Mouse (Mus musculus) stomach, postnatal 0 days (tissue): ENCODE measurements at regions not wholly inside any gene's neighbourhood (a gene's known extent, or its start where the extent isn't known, plus 50 kb on each side); places are given as distances from the start of the nearest gene placed in this dataset.
A peak's percentile ranks its signal among the peaks of the same experiment; 100 is the strongest.

Experiments
- ATAC-seq: fragments of 200-750 bp; cut with Nextera tagmentation; 2 replicates; pipeline ENCODE4 v1.8.0; 2017; ENCODE audit not compliant: low FRiP score, low TSS enrichment
- DNase-seq: peaks from one replicate; pipeline ENCODE4 v3.0.0-alpha.2; 2016; ENCODE audit warnings: low spot score
- H3K27ac ChIP-seq: fragments of 300-500 bp; sonication (generic); replicated peaks from 2 replicates; pipeline ENCODE4 v1.5.1; 2014; ENCODE audit warnings: mild to moderate bottlenecking, control low read depth
- H3K27me3 ChIP-seq: fragments of 300-500 bp; sonication (generic); 2 replicates; pipeline ENCODE4 v1.6.1; 2014; ENCODE audit warnings: low read length; ENCODE audit not compliant: control insufficient read depth, insufficient read depth
- H3K36me3 ChIP-seq: fragments of 300-500 bp; sonication (generic); 2 replicates; pipeline ENCODE4 v1.6.1; 2014; ENCODE audit warnings: low read length, mixed read lengths; ENCODE audit not compliant: control insufficient read depth, insufficient read depth
- H3K4me1 ChIP-seq: fragments of 300-500 bp; sonication (generic); replicated peaks from 2 replicates; pipeline ENCODE4 v1.6.1; 2014; ENCODE audit warnings: antibody characterized with exemption; ENCODE audit not compliant: control insufficient read depth, insufficient read depth
- H3K4me2 ChIP-seq: fragments of 300-500 bp; sonication (generic); replicated peaks from 2 replicates; pipeline ENCODE4 v1.6.1; 2014; ENCODE audit warnings: low read depth, mild to moderate bottlenecking, control low read depth, moderate library complexity
- H3K4me3 ChIP-seq: fragments of 300-500 bp; sonication (generic); 2 replicates; pipeline ENCODE4 v1.5.1; 2014; ENCODE audit warnings: low read depth, low read length, control low read depth
- H3K9ac ChIP-seq: fragments of 300-500 bp; sonication (generic); 2 replicates; pipeline ENCODE4 v1.6.1; 2014; ENCODE audit warnings: mild to moderate bottlenecking, low read length, control low read depth, mixed read lengths
- H3K9me3 ChIP-seq: fragments of 300-500 bp; sonication (generic); 2 replicates; pipeline ENCODE4 v1.6.1; 2016; ENCODE audit warnings: low read length; ENCODE audit not compliant: control insufficient read depth
- CTCF ChIP-seq: IDR thresholded peaks from 2 replicates; pipeline ENCODE4 v1.5.1; 2016; ENCODE audit warnings: antibody characterized with exemption, low read depth, mild to moderate bottlenecking, moderate library complexity
- EP300 ChIP-seq: optimal IDR thresholded peaks from 2 replicates; pipeline ENCODE3; 2016; ENCODE audit warnings: antibody characterized with exemption
- WGBS: fragments of 180-500 bp; shearing (Covaris S2); extraction: QIAGEN DNeasy Blood & Tissue Kit; methylation state at CpG from one replicate; pipeline ENCODE4 v1.1.7; 2014; 5-methylcytosine and 5-hydroxymethylcytosine counted together

DNA sequence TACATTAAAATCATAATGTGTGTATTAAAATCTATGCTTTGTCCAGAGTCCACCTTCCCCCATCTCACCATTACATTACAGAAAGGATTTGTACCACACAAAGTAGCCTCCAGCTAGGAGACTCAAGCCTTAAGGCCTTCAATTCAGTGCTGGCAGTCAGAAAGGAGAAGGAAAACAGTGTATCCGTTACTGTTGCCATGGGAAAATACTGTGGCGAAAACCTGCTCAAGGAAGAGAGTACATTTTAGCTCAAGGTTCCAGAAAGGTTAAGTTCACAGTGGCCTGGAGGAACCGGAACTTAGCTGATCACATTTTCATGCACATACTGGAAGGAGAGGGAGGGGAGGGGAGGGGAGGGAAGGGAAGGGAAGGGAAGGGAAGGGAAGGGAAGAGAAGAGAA is 231.8 kb upstream of the Irx5 start:
- H3K9me3 ChIP-seq, result no peaks in the 10 kb centered on the region
- no peak overlapping the region for H3K4me3 ChIP-seq
- H3K36me3 ChIP-seq, result no peaks in the 10 kb centered on the region
- no peak overlapping the region for H3K4me2 ChIP-seq
- WGBS, result 69% methylated on average over 3 of the region's 3 CpGs
- no peak for ATAC-seq
- TF ChIP-seq CTCF, result no peak
- TF ChIP-seq EP300, result no peak
- DNase-seq, result no peak
- H3K4me1 ChIP-seq, result no peaks in the 10 kb centered on the region
- no peak overlapping the region for H3K9ac ChIP-seq
- H3K27me3 ChIP-seq, result no peaks in the 10 kb centered on the region; the same call in 1 of the 2 replicates
- H3K27ac ChIP-seq, result no peak overlapping the region

DNA sequence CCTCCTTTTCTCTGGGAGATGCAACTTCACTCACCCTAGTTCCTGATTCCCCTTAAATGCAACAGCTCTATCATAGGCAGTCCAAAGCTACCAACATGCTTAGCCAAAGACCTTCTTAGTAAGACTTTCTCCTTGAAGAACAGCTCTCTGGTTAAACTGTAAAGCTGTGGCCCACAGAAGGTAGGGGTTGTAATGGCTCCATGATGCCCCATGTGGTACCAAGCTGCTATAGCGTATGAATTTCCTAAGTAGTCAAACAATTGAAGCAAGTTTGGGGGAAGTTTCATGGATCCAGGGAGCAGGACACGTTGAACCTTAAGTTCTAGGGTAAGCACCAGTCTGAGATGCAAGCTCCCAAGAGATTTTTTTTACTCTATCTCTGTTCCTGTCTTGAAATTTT is 236.1 kb upstream of the Irx5 start:
- H3K9ac ChIP-seq, result no peak overlapping the region
- H3K27me3 ChIP-seq, result no peaks in the 10 kb centered on the region; the same call in 1 of the 2 replicates
- no peak overlapping the region for H3K4me2 ChIP-seq
- no peak overlapping the region for H3K4me3 ChIP-seq
- ATAC-seq, result no peak
- H3K36me3 ChIP-seq, result no peaks in the 10 kb centered on the region
- 53% methylated on average over 2 of the region's 2 CpGs for WGBS
- no peak overlapping the region for H3K27ac ChIP-seq
- no peaks in the 10 kb centered on the region for H3K9me3 ChIP-seq
- no peak for TF ChIP-seq EP300
- TF ChIP-seq CTCF, result peak; percentile 64
- no peaks in the 10 kb centered on the region for H3K4me1 ChIP-seq
- DNase-seq, result no peak

DNA sequence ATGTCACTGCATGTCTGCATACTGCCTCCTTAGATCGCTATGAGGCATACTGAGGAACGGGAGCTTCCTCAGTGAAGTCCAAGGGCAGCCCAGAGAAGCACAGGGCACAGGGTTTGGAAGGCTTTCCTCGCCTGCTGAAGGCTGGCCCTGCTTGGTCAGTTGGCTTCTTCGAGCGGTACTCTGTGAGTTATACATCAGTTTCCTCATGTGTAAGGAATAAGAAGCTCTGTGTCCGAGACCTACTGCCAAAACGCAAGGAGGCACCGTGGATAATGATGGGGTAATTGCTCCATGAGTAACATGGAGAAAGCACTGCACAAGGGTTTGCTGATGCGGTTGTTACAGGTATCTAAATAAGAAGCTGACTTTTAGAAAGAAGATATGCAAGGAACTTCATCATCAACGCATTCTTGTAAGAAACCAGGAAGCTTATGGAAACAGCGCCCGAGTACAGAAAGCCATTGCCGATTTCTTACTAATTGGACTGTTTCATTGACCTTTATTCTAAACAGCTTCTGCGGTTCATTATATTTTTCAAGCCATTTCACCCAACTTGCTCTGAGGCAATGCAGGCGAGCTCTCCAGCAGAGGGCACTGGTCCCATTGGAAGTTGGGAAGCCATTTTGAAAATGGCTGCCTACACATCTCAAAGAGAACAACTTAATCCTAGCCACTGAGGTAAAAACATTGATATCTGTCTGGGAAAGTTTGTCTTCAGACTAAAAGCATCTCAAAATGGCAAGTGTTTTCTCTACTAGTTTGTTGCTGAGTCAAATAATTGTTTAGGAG is 241.8 kb upstream of the Irx5 start:
- ATAC-seq, result no peak
- no peak for TF ChIP-seq EP300
- peak; percentile 41 for TF ChIP-seq CTCF
- 87% methylated on average over 15 of the region's 15 CpGs for WGBS

DNA sequence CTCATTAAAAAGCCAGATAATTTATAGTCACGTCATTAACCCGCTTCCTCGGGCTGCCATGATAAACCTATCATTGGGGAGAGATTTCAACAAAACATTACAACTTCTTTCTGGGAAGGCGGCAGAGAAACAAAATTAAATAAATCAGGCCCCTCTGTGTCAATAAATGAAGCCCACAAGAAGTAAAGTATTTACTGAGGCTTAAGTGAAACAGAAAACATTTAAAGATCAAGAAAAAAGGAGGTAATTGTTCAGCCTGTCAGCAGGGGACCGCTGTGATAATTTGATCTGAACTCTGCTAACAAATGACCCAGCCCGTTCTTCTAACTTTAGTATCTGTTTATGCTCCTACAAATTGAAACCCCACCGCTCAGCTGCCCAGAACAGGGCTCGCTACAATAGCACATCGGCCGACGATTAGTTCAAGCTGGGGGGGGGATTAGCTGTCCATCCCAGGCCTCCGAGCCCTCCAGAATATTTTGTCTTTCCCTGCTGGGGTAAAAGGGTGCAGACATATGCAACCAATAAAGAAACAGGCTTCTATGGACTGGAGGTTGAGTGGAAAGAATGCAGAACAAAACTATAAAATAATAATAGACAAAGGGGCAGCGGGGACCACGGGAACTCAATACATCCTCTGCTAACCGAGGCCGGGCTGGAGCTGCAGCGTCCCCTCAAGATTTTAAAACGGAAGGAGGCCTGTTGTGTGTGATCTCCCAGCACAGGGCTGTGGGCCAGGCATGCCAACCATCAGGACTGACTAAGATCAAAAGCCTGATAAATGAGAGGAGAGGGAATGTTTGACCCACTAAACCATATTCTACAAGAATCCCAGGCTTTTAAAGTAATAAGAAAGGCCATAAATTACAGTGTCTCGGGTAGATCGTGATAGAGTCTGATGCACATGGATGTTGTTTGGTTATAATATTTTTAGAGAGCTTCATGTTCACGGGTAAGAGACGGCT is 242.8 kb upstream of the Irx5 start:
- DNase-seq, result no peak

More for the DNA sequence above, 241.8 kb upstream of the Irx5 start:
- no peak overlapping the region for H3K4me2 ChIP-seq
- DNase-seq, result no peak
- H3K4me3 ChIP-seq, result no peak overlapping the region
- no peak overlapping the region for H3K27ac ChIP-seq
- H3K36me3 ChIP-seq, result no peaks in the 10 kb centered on the region
- H3K27me3 ChIP-seq, result no peaks in the 10 kb centered on the region
- no peaks in the 10 kb centered on the region for H3K4me1 ChIP-seq
- H3K9me3 ChIP-seq, result no peaks in the 10 kb centered on the region
- no peak overlapping the region for H3K9ac ChIP-seq

DNA sequence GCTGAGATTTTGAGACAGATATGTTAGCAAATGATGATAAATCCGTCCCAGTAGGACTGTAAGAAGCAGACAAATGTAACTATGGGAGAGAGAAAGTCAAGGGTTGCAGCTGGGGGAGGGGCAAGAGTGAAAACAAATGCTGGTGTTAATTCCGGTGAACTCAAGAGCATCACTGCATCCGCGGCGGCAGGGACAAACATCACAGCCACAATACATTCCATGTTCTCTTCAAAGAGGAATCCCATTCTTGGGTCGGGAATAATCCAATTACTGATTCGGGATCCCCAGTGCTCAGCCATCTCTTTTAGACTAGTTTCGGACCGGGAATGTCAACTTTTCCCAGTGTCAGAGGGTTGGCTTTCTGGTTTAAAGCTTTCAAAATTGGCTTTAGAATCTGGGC is 243.5 kb upstream of the Irx5 start:
- no peaks in the 10 kb centered on the region for H3K27me3 ChIP-seq
- whole genome bisulfite sequencing, result 24% methylated on average over 9 of the region's 9 CpGs
- no peak overlapping the region for H3K27ac ChIP-seq
- no peaks in the 10 kb centered on the region for H3K4me1 ChIP-seq
- H3K36me3 ChIP-seq, result no peaks in the 10 kb centered on the region
- H3K9me3 ChIP-seq, result no peaks in the 10 kb centered on the region
- H3K9ac ChIP-seq, result no peak overlapping the region
- no peak overlapping the region for H3K4me2 ChIP-seq
- H3K4me3 ChIP-seq, result no peak overlapping the region
- ATAC-seq (no peak), DNase-seq (no peak)
- TF ChIP-seq EP300 (no peak), CTCF (no peak)

More for the DNA sequence above, 242.8 kb upstream of the Irx5 start:
- H3K4me1 ChIP-seq, result no peaks in the 10 kb centered on the region
- H3K36me3 ChIP-seq, result no peaks in the 10 kb centered on the region
- no peaks in the 10 kb centered on the region for H3K9me3 ChIP-seq
- TF ChIP-seq EP300 (no peak), CTCF (no peak)
- no peak overlapping the region for H3K4me3 ChIP-seq
- H3K27ac ChIP-seq, result no peak overlapping the region
- ATAC-seq, result no peak
- no peaks in the 10 kb centered on the region for H3K27me3 ChIP-seq
- H3K4me2 ChIP-seq, result no peak overlapping the region
- 32% methylated on average over 22 of the region's 22 CpGs for WGBS
- H3K9ac ChIP-seq, result no peak overlapping the region
